Mouse (Mus musculus) embryonic facial prominence, embryonic 12.5 days (tissue): ENCODE data around the gene Vmn2r88. TPM values are rescaled to one million over a fixed set of nuclear protein-coding genes. Genes with fewer than 3 reads are reported as not detected.
A peak's percentile ranks its signal among the peaks of the same experiment; 100 is the strongest.
"Not testable (repeated sequence)": the region's sequence is repeated elsewhere in the genome, so short reads cannot be mapped to it uniquely, and the experiment has no call there.

ENCODE experiments used
- ATAC-seq: fragments of 200-750 bp; cut with Nextera tagmentation; 2 replicates; pipeline ENCODE4 v1.8.0; 2017; ENCODE audit not compliant: insufficient number of reproducible peaks, insufficient read depth, low FRiP score, low TSS enrichment
- H3K27ac ChIP-seq: fragments of 300-500 bp; sonication (generic); 2 replicates; pipeline ENCODE4 v1.5.1; 2016; ENCODE audit warnings: mild to moderate bottlenecking
- H3K27me3 ChIP-seq: fragments of 300-500 bp; sonication (generic); 2 replicates; pipeline ENCODE4 v1.6.1; 2016; ENCODE audit warnings: mild to moderate bottlenecking, moderate library complexity
- H3K36me3 ChIP-seq: fragments of 300-500 bp; sonication (generic); 2 replicates; pipeline ENCODE4 v1.6.1; 2016; ENCODE audit warnings: mild to moderate bottlenecking
- H3K4me1 ChIP-seq: fragments of 300-500 bp; sonication (generic); 2 replicates; pipeline ENCODE4 v1.6.1; 2016
- H3K4me2 ChIP-seq: fragments of 300-500 bp; sonication (generic); replicated peaks from 2 replicates; pipeline ENCODE4 v1.6.1; 2016; ENCODE audit warnings: mild to moderate bottlenecking, moderate library complexity
- H3K4me3 ChIP-seq: fragments of 300-500 bp; sonication (generic); 2 replicates; pipeline ENCODE4 v1.5.1; 2016; ENCODE audit warnings: mild to moderate bottlenecking
- H3K9ac ChIP-seq: fragments of 300-500 bp; sonication (generic); 2 replicates; pipeline ENCODE4 v1.6.1; 2016; ENCODE audit warnings: mild to moderate bottlenecking, moderate library complexity
- H3K9me3 ChIP-seq: fragments of 300-500 bp; sonication (generic); 2 replicates; pipeline ENCODE4 v1.6.1; 2016; ENCODE audit warnings: mild to moderate bottlenecking, moderate library complexity
- WGBS: fragments of 180-500 bp; shearing (Covaris S2); methylation state at CpG from one replicate; pipeline ENCODE4 v1.1.7; 2016; 5-methylcytosine and 5-hydroxymethylcytosine counted together
- polyA plus RNA-seq: library from polyadenylated mRNA; unstranded; fragments of >200 nt; fragmentation: Nextera tagmentation; extraction: Ambion mirVana; gene quantifications from 2 replicates; pipeline ENCODE4 v1.2.1, GENCODE M21; 2016

The Vmn2r88 gene
- polyA plus RNA-seq: not detected in 2 replicates

GRCm38 (mm10) chr14:51410520-51410919, at the start of gene Vmn2r88:
TSS of gene Vmn2r88 (plus strand) at chr14:51410820.
- Histone ChIP-seq H3K9ac (no peak within 1 kb of the TSS), H3K4me1 (no peaks in the 10 kb centered on the region), H3K36me3 (no peaks in the 10 kb centered on the region), H3K27me3 (no peaks in the 10 kb centered on the region), H3K4me3 (no peak within 1 kb of the TSS), H3K9me3 (no peaks in the 10 kb centered on the region), H3K4me2 (no peak within 1 kb of the TSS), H3K27ac (no peak within 1 kb of the TSS)
- 81% methylated on average over 1 of the region's 1 CpGs for WGBS
- ATAC-seq: no peak

- Histone ChIP-seq H3K4me1 (no peaks in the 10 kb centered on the region), H3K9ac (no peak within 1 kb of the TSS), H3K4me2 (no peak within 1 kb of the TSS), H3K9me3 (no peaks in the 10 kb centered on the region), H3K27me3 (peaks cover 11% of the 10 kb centered on the region; the same call in 1 of the 2 replicates), H3K4me3 (no peak within 1 kb of the TSS), H3K27ac (no peak within 1 kb of the TSS), H3K36me3 (no peaks in the 10 kb centered on the region)
- 92% methylated on average over 1 of the region's 1 CpGs for WGBS
- ATAC-seq: no peak
Observed at GRCm38 (mm10) chr14:51361456-51361855, 49.2 kb upstream of the Vmn2r88 start, which contains the start of gene Gm7247. TSS of gene Gm7247 (plus strand) at chr14:51361756.

GRCm38 (mm10) chr14:51382805-51383204, 27.8 kb upstream of the Vmn2r88 start:
- 96% methylated on average over 20 of the region's 20 CpGs for WGBS
- Histone ChIP-seq H3K4me2 (no peak overlapping the region), H3K4me3 (no peak overlapping the region), H3K9ac (no peak overlapping the region), H3K27me3 (no peaks in the 10 kb centered on the region), H3K4me1 (no peaks in the 10 kb centered on the region), H3K9me3 (0 out of 2 replicates have a peak, but pooled peaks cover 19% of the 10 kb centered on the region), H3K27ac (no peak overlapping the region), H3K36me3 (no peaks in the 10 kb centered on the region)
- no peak for ATAC-seq

- no peak for ATAC-seq
- Histone ChIP-seq H3K9me3 (0 out of 2 replicates have a peak, but pooled peaks cover 19% of the 10 kb centered on the region), H3K27me3 (no peaks in the 10 kb centered on the region), H3K4me3 (no peak overlapping the region), H3K4me1 (no peaks in the 10 kb centered on the region), H3K36me3 (no peaks in the 10 kb centered on the region), H3K27ac (no peak overlapping the region), H3K4me2 (no peak overlapping the region), H3K9ac (no peak overlapping the region)
- 94% methylated on average over 10 of the region's 10 CpGs for WGBS
Observed at GRCm38 (mm10) chr14:51384351-51384750, 26.3 kb upstream of the Vmn2r88 start.

- WGBS: 86% methylated on average over 4 of the region's 4 CpGs
- no peak overlapping the region for H3K4me2 ChIP-seq
- H3K9ac ChIP-seq: no peak overlapping the region
- H3K4me3 ChIP-seq: no peak overlapping the region
- H3K4me1 ChIP-seq: no peaks in the 10 kb centered on the region
- H3K27ac ChIP-seq: no peak overlapping the region
- peak; percentile 72; the same call in 1 of the 2 replicates for ATAC-seq
- H3K9me3 ChIP-seq: 0 out of 2 replicates have a peak, but pooled peaks cover 19% of the 10 kb centered on the region
- H3K27me3 ChIP-seq: no peaks in the 10 kb centered on the region
- H3K36me3 ChIP-seq: no peaks in the 10 kb centered on the region
Observed at GRCm38 (mm10) chr14:51385741-51386140, 24.9 kb upstream of the Vmn2r88 start.

GRCm38 (mm10) chr14:51387768-51388167, 22.9 kb upstream of the Vmn2r88 start:
- no peak overlapping the region for H3K4me3 ChIP-seq
- no peaks in the 10 kb centered on the region for H3K36me3 ChIP-seq
- H3K4me2 ChIP-seq: no peak overlapping the region
- H3K9ac ChIP-seq: no peak overlapping the region
- no peaks in the 10 kb centered on the region for H3K4me1 ChIP-seq
- no peak for ATAC-seq
- 95% methylated on average over 8 of the region's 8 CpGs for WGBS
- 0 out of 2 replicates have a peak, but pooled peaks cover 16% of the 10 kb centered on the region for H3K9me3 ChIP-seq
- H3K27me3 ChIP-seq: no peaks in the 10 kb centered on the region
- H3K27ac ChIP-seq: no peak overlapping the region

GRCm38 (mm10) chr14:51388222-51388621, 22.4 kb upstream of the Vmn2r88 start:
- Histone ChIP-seq H3K4me2 (no peak overlapping the region), H3K4me3 (no peak overlapping the region), H3K4me1 (no peaks in the 10 kb centered on the region), H3K36me3 (no peaks in the 10 kb centered on the region), H3K9ac (no peak overlapping the region), H3K27ac (no peak overlapping the region), H3K27me3 (no peaks in the 10 kb centered on the region), H3K9me3 (0 out of 2 replicates have a peak, but pooled peaks cover 12% of the 10 kb centered on the region)
- ATAC-seq: no peak
- WGBS: 93% methylated on average over 9 of the region's 9 CpGs

- H3K4me3 ChIP-seq: no peak overlapping the region
- no peaks in the 10 kb centered on the region for H3K27me3 ChIP-seq
- H3K4me1 ChIP-seq: no peaks in the 10 kb centered on the region
- H3K27ac ChIP-seq: no peak overlapping the region
- no peak for ATAC-seq
- no peak overlapping the region for H3K4me2 ChIP-seq
- no peak overlapping the region for H3K9ac ChIP-seq
- 0 out of 2 replicates have a peak, but pooled peaks cover 5% of the 10 kb centered on the region for H3K9me3 ChIP-seq
- no peaks in the 10 kb centered on the region for H3K36me3 ChIP-seq
- 56% methylated on average over 2 of the region's 2 CpGs for WGBS
Observed at GRCm38 (mm10) chr14:51423885-51424284, 13.3 kb downstream of the Vmn2r88 start.

GRCm38 (mm10) chr14:51430138-51430537, 19.5 kb downstream of the Vmn2r88 start:
- not testable (repeated sequence) for H3K36me3 ChIP-seq, H3K27me3 ChIP-seq, H3K9me3 ChIP-seq, H3K4me3 ChIP-seq, H3K4me1 ChIP-seq, H3K9ac ChIP-seq, H3K4me2 ChIP-seq, ATAC-seq, H3K27ac ChIP-seq

GRCm38 (mm10) chr14:51434546-51434945, 23.9 kb downstream of the Vmn2r88 start:
- H3K9ac ChIP-seq: no peak overlapping the region
- WGBS: 95% methylated on average over 16 of the region's 16 CpGs
- no peaks in the 10 kb centered on the region for H3K27me3 ChIP-seq
- H3K4me2 ChIP-seq: no peak overlapping the region
- H3K36me3 ChIP-seq: no peaks in the 10 kb centered on the region
- peaks cover 15% of the 10 kb centered on the region for H3K9me3 ChIP-seq
- no peaks in the 10 kb centered on the region for H3K4me1 ChIP-seq
- no peak overlapping the region for H3K4me3 ChIP-seq
- no peak for ATAC-seq
- no peak overlapping the region for H3K27ac ChIP-seq

GRCm38 (mm10) chr14:51435020-51435419, 24.4 kb downstream of the Vmn2r88 start:
- Histone ChIP-seq H3K4me2 (no peak overlapping the region), H3K4me1 (no peaks in the 10 kb centered on the region), H3K27me3 (no peaks in the 10 kb centered on the region), H3K9me3 (peaks cover 15% of the 10 kb centered on the region), H3K27ac (no peak overlapping the region), H3K4me3 (no peak overlapping the region), H3K36me3 (no peaks in the 10 kb centered on the region), H3K9ac (no peak overlapping the region)
- no peak for ATAC-seq
- 97% methylated on average over 26 of the region's 26 CpGs for WGBS

- peaks cover 15% of the 10 kb centered on the region for H3K9me3 ChIP-seq
- H3K4me2 ChIP-seq: no peak overlapping the region
- no peak overlapping the region for H3K4me3 ChIP-seq
- no peak overlapping the region for H3K9ac ChIP-seq
- WGBS: 71% methylated on average over 4 of the region's 4 CpGs
- H3K27me3 ChIP-seq: no peaks in the 10 kb centered on the region
- ATAC-seq: no peak
- H3K27ac ChIP-seq: no peak overlapping the region
- no peaks in the 10 kb centered on the region for H3K4me1 ChIP-seq
- no peaks in the 10 kb centered on the region for H3K36me3 ChIP-seq
Observed at GRCm38 (mm10) chr14:51438955-51439354, 28.3 kb downstream of the Vmn2r88 start.
